Mouse (Mus musculus) brain, embryonic 14.5 days (tissue): ENCODE measurements around the gene Nrxn2. TPM values are rescaled to one million over a fixed set of nuclear protein-coding genes. Genes with fewer than 3 reads are reported as not detected.

ENCODE experiments used
- DNase-seq: peaks from one replicate; pipeline ENCODE4 v3.0.0-alpha.2; 2011; ENCODE audit warnings: low read depth
- CTCF ChIP-seq: fragments of 200-500 bp; IDR thresholded peaks from 2 replicates; pipeline ENCODE4 v1.5.1; 2012; ENCODE audit warnings: inconsistent platforms, mild to moderate bottlenecking, moderate library complexity, borderline replicate concordance; ENCODE audit not compliant: insufficient read depth, insufficient read length; ENCODE audit errors: extremely low read depth
- POLR2A ChIP-seq: fragments of 200-500 bp; IDR thresholded peaks from 2 replicates; pipeline ENCODE4 v1.6.1; 2012; ENCODE audit warnings: mild to moderate bottlenecking, inconsistent platforms, borderline replicate concordance; ENCODE audit not compliant: poor library complexity, insufficient read depth, insufficient read length, severe bottlenecking; ENCODE audit errors: extremely low read depth
- polyA plus RNA-seq: library from polyadenylated mRNA; depleted of rRNA; stranded (reverse); fragments of >200 nt; gene quantifications from 2 replicates; pipeline ENCODE4 v1.2.3, GENCODE M21; 2012

Gene Nrxn2
- polyA plus RNA-seq, 1 experiment: 311 TPM

DNA sequence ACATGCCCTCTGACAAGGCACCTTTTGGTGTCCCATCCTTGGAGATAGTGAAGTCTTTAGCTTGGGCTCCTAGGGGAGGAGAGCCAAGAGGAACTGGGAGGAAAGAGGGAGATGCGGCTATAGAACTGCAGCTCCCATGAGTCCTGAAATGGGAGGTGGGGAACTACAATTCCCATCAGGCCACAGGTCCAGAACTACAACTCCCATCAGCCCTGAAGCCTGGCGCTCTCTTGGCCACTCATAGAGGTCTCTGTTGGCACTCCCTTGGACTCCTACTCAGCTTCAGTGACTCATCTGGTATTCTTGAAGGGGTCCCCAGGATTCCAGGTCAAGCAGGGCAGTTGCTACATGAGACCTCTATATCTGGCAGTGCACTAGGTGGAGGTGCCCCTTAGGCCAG is 101.0 kb downstream of the Nrxn2 start:
- TF ChIP-seq POLR2A (no peak), CTCF (no peak)
- DNase-seq: peak; percentile 70

- DNase-seq: no peak
- TF ChIP-seq POLR2A (no peak), CTCF (no peak)
Observed at GRCm38 (mm10) chr19:6521630-6522029, 103.1 kb downstream of the Nrxn2 start.

GRCm38 (mm10) chr19:6522289-6522688 is 103.8 kb downstream of the Nrxn2 start:
- TF ChIP-seq POLR2A (no peak), CTCF (no peak)
- DNase-seq: no peak

GRCm38 (mm10) chr19:6525023-6525422 is 106.5 kb downstream of the Nrxn2 start:
- no peak for TF ChIP-seq POLR2A
- TF ChIP-seq CTCF: no peak
- DNase-seq: no peak

DNA sequence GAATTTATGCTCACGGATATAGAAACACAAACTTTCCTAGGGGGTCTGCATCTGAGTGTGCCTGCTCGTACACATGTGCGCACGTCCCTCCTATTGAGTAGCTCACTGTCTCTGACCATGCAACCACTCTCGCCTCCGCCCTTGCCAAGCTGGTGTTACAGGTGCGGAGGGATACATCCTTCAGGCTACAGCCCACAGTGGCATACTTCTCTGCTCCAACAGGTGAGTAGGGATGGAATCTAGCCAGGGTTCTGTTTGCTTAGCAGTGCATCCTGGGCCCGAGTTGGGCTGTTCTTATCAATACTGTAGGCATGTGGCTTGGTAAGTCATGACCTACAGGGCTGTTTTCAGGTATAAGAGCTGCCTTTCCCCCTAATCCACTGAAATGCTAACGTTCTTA is 107.5 kb downstream of the Nrxn2 start:
- DNase-seq: no peak
- no peak for TF ChIP-seq POLR2A

DNA sequence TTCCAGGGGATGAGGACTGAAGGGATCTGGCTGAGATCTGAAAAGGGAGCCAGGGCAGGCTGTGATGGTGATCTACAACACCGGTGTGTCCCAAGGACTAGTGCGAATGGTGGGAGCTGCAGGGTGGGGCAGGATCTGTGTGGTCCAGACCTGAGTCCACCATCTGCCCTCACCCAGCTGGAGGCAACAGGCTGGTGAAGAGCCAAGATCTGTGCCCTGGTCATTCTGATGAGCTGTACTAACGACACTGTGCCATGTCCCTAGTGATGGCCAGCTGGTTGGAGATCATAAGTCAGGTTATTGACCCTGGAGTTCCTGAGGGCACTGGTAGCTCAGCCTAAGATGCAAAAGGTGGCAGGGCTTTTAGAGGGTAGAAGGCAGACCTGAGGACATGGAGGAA is 108.9 kb downstream of the Nrxn2 start:
- no peak for DNase-seq
- no peak for TF ChIP-seq POLR2A
- TF ChIP-seq CTCF: no peak

DNA sequence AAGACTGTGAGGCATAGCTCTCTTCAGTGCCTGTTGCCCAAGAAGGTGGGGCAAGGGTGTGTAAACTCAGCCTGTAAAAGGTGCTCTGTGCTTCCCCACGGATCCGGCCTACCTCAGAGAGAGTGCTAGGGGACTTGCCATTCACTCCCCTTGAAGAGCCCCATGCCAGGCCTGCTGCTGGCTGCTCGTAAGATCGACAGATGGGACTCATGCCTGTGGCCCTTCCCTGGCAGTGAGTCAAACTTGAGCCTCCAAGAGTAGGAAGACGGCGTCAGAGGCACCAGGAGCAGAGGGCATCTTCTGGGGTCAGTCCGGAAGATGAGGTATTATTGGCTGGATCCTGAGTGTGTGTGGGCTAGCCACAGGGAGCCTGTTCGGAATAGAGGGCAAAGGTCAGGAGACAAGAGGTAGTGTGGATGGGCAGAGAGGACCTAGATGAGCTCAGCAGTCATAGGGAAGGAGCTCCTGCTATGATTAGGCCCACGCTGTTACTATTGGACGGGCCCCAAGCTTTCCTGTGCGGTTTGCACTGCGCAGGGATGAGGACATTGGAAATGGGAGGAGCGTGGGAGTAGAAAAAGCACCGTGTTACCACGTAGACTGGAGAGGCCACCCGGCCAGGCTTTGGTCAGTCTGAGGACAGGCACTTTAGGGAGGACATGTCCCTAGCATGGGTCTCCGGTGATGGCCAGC is 109.5 kb downstream of the Nrxn2 start:
- DNase-seq: no peak

GRCm38 (mm10) chr19:6529265-6529985 is 110.9 kb downstream of the Nrxn2 start:
- DNase-seq: peak; percentile 90
- TF ChIP-seq CTCF: peak; percentile 17; the same call in 1 of the 2 replicates
- no peak for TF ChIP-seq POLR2A

More for the DNA sequence above, 109.5 kb downstream of the Nrxn2 start:
- no peak for TF ChIP-seq POLR2A
- TF ChIP-seq CTCF: no peak

DNA sequence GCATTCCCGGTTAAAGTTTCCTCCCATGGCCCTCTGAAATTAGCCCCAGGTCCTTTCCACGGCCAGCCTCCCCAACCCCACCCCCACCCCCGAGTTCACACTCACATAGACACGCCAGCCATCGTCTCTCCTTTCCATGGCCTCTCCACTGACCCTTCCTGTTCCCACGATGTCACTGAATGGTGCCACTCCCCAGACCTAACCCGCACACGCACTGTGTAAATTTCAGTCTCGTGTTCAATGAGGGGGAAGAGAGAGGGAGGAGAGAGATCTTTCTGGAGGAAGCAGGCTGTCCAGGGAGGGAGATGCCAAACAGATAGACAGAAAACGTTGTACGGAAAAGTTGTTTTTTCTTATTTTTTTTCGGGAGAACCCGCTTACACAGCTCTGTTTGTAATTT is 111.8 kb downstream of the Nrxn2 start:
- no peak for DNase-seq
- TF ChIP-seq CTCF (no peak), POLR2A (no peak)

DNA sequence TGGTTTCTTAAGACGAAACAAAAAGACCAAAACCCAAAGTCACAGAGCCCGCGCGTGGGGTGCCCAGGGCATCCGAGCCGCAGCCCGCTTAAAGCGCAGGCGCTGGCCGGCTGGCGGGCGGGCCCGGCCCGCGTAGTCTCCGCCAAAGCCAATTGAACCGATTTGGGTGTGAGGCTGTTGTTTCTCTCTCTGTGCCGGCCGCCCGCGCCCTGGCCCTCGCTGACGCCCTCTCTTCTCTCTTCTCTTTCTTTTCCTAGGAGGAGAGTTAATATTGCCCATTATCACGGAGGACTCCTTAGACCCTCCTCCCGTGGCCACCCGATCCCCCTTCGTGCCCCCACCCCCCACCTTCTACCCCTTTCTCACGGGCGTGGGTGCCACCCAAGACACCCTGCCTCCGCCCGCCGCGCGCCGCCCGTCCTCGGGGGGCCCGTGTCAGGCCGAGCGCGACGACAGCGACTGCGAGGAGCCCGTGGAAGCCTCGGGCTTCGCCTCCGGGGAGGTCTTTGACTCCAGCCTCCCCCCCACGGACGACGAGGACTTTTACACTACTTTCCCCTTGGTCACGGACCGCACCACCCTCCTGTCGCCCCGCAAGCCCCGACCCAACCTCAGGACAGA is 112.6 kb downstream of the Nrxn2 start:
- peak; percentile 76 for DNase-seq
- TF ChIP-seq POLR2A: peak; percentile 49; the same call in 1 of the 2 replicates
- TF ChIP-seq CTCF: no peak

GRCm38 (mm10) chr19:6531832-6532471 is 113.4 kb downstream of the Nrxn2 start:
- peak; percentile 71 for DNase-seq
- no peak for TF ChIP-seq CTCF
- no peak; the same call in 1 of the 2 replicates for TF ChIP-seq POLR2A

GRCm38 (mm10) chr19:6532656-6533055 is 114.1 kb downstream of the Nrxn2 start:
- TF ChIP-seq POLR2A: no peak
- TF ChIP-seq CTCF: no peak
- DNase-seq: peak; percentile 75

DNA sequence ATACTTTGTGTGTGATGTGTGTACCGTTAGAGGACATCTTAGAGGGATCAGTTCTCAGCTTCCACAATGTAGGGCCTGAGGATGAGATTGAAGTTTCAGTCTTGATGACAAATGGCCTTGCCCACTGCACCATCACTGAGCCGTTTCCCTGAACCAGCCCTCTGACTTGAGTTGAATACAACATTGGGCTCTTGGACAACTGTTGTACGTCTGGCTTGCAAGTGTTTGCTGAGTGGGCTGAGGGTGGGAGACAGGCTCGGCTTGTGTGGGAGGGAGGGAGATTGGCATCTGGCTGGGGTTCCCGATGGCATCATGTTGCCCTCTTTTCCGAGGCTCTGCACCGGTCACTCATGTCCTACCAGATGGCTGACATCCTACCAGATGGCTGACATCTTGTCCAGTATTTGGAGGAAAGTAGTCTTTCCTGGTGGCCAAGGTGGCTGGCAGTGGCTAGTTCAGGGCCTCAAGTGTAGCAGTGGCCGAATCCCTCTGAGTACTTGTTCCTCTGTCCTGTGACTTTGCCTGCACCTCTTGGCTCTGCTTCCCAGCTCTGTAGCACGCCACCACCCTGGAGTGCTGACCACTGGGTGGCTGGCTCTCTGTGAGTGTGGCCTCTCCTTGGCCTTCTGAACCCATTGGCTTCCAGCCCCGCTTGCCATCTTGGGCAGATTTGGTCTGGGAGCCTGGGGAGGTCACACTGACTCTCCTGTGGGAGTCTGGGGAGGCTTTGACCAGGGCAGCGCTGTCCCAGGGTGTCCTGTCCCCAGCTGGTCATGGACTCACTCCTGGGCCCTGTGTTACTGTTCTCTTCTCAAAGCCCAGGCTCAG is 115.0 kb downstream of the Nrxn2 start:
- no peak for DNase-seq
- TF ChIP-seq POLR2A: no peak
- TF ChIP-seq CTCF: no peak

DNA sequence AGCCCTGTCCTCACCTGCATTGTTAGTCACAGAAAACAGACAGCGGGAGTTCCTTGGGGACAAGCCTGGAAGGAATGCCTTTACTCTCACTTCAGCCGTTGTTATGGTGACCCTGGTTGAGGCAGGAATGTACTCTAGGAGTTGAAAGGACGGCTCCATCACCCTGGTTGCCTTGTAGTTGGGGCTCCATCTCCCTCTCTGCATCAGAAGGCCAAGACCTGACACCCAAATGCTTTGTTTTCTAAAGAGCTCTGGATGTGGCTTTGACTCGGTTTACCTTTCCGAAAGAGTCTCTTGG is 115.5 kb downstream of the Nrxn2 start:
- DNase-seq: no peak
- TF ChIP-seq POLR2A (no peak), CTCF (no peak)
